28 mouse cellular contexts compared by ENCODE assay signal in genomic region chr12:109620196-109620595, GRCm38 (mm10). TPM values are rescaled to one million over a fixed set of nuclear protein-coding genes. Genes with fewer than 3 reads are reported as not detected.
DNase-seq lines count a peak whose midpoint lies in the region; ATAC-seq and TF ChIP-seq lines count a peak whose summit lies in the region.
"Had no signal": no experiment of that assay in that cellular context is flagged by ENCODE, and none has a peak within 500 bp of the region (broad histone marks: within the 10 kb centered on the region; RNA-seq: fewer than 3 reads in every experiment).

No protein-coding gene starts in this region.

- H3K36me3 ChIP-seq in stomach, postnatal 0 days (ENCODE audit: control insufficient read depth, insufficient read depth, low read length) = no peaks in the 10 kb centered on the region
- no peaks in the 10 kb centered on the region for H3K36me3 ChIP-seq in forebrain, embryonic 16.5 days (ENCODE audit: control insufficient read depth, insufficient read depth)
- H3K36me3 ChIP-seq: G1E had no signal

- H3K9me3 ChIP-seq in stomach, postnatal 0 days (ENCODE audit: control insufficient read depth, low read length) = no peaks in the 10 kb centered on the region
- H3K9me3 ChIP-seq in forebrain, embryonic 16.5 days (ENCODE audit: control insufficient read depth, low read length) = no peaks in the 10 kb centered on the region
- H3K9me3 ChIP-seq: heart, embryonic 12.5 days; limb, embryonic 13.5 days; lung, embryonic 15.5 days; midbrain, embryonic 13.5 days; neural tube, embryonic 13.5 days; stomach, embryonic 15.5 days had no signal

- H3K4me2 ChIP-seq in stomach, postnatal 0 days (replicated peaks; ENCODE audit: low read depth) = no peak overlapping the region
- H3K4me2 ChIP-seq in forebrain, embryonic 16.5 days (ENCODE audit: low read length) = no peak overlapping the region
- H3K4me2 ChIP-seq: heart, embryonic 12.5 days; hindbrain, embryonic 14.5 days; limb, embryonic 13.5 days; liver, embryonic 11.5 days; lung, embryonic 15.5 days; midbrain, embryonic 13.5 days; neural tube, embryonic 13.5 days; stomach, embryonic 15.5 days had no signal

- no peaks in the 10 kb centered on the region for H3K4me1 ChIP-seq in stomach, postnatal 0 days (replicated peaks; ENCODE audit: control insufficient read depth, insufficient read depth)
- H3K4me1 ChIP-seq in forebrain, embryonic 16.5 days (replicated peaks; ENCODE audit: control insufficient read depth, insufficient read depth, low read length) = 0 out of 2 replicates have a peak, but pooled peaks cover 3% of the 10 kb centered on the region
- H3K4me1 ChIP-seq: limb, embryonic 13.5 days; lung, embryonic 15.5 days; stomach, embryonic 15.5 days had no signal

- ATAC-seq in stomach, postnatal 0 days (ENCODE audit: low FRiP score, low TSS enrichment) = no peak
- no peak for ATAC-seq in forebrain, embryonic 16.5 days
- ATAC-seq: forebrain, postnatal 0 days; intestine, postnatal 0 days; midbrain, embryonic 13.5 days had no signal

- no peak for TF ChIP-seq CTCF in stomach, postnatal 0 days (IDR thresholded peaks at IDR 0.05; ENCODE audit: low read depth)

- intact Hi-C loops in left cerebral cortex, postnatal 4 days (cut with DNase I) = loop anchor here (10.0 kb wide), 1 partner anchor 755 kb away; no protein-coding TSS in a partner anchor

- DNase-seq in adrenal gland, adult (ENCODE audit: inconsistent age in 2 of 2, low spot score in 1 of 2) = peak; percentile 65 to 86
- DNase-seq in adrenal gland, postnatal 4 days (ENCODE audit: low spot score in 2 of 2) = no peak
- DNase-seq in left cerebral cortex, postnatal 4 days = peak; percentile 29
- DNase-seq in left cerebral cortex, adult 11 months (ENCODE audit: low spot score) = no peak
- DNase-seq in adrenal gland, postnatal 25 days = peak; percentile 70
- DNase-seq in stomach, postnatal 0 days (ENCODE audit: low spot score) = no peak
- DNase-seq: forebrain, postnatal 0 days; heart, adult 2 months; kidney, postnatal 14 days; lung, postnatal 36 days; right cerebral cortex, postnatal 14 days; thymus, postnatal 14 days had no signal

- no peak for TF ChIP-seq EP300 in stomach, postnatal 0 days (optimal IDR thresholded peaks at IDR 0.05)

- H3K27ac ChIP-seq in stomach, postnatal 0 days (replicated peaks) = no peak overlapping the region
- H3K27ac ChIP-seq in forebrain, embryonic 16.5 days (ENCODE audit: low read length) = no peak overlapping the region
- H3K27ac ChIP-seq: heart, adult 2 months; hindbrain, embryonic 14.5 days; left cerebral cortex, adult 2 months; limb, embryonic 13.5 days; lung, embryonic 15.5 days; midbrain, embryonic 13.5 days; neural tube, embryonic 13.5 days; stomach, embryonic 15.5 days had no signal

- H3K4me3 ChIP-seq in stomach, postnatal 0 days (ENCODE audit: low read depth, low read length) = no peak overlapping the region
- H3K4me3 ChIP-seq in forebrain, embryonic 16.5 days (replicated peaks; ENCODE audit: low read length) = no peak overlapping the region
- H3K4me3 ChIP-seq: erythroblast, embryonic 14.5 days; heart, adult 2 months; heart, embryonic 12.5 days; left cerebral cortex, adult 2 months; limb, embryonic 13.5 days; lung, embryonic 15.5 days; midbrain, embryonic 13.5 days; neural tube, embryonic 13.5 days; stomach, embryonic 15.5 days had no signal

- H3K9ac ChIP-seq in stomach, postnatal 0 days (ENCODE audit: low read length) = no peak overlapping the region
- no peak overlapping the region for H3K9ac ChIP-seq in forebrain, embryonic 16.5 days (replicated peaks; ENCODE audit: low read depth, low read length)
- H3K9ac ChIP-seq: forebrain, postnatal 0 days; heart, embryonic 12.5 days; hindbrain, embryonic 14.5 days; limb, embryonic 13.5 days; lung, embryonic 15.5 days; midbrain, embryonic 13.5 days; neural tube, embryonic 13.5 days; stomach, embryonic 15.5 days had no signal

- WGBS in stomach, postnatal 0 days = 78% methylated on average over 3 of the region's 3 CpGs
- WGBS in forebrain, embryonic 16.5 days = 57% methylated on average over 3 of the region's 3 CpGs

- H3K27me3 ChIP-seq in stomach, postnatal 0 days (ENCODE audit: control insufficient read depth, insufficient read depth, low read length) = no peaks in the 10 kb centered on the region
- H3K27me3 ChIP-seq in forebrain, embryonic 16.5 days (replicated peaks; ENCODE audit: control insufficient read depth, insufficient read depth, low read length) = no peaks in the 10 kb centered on the region
- H3K27me3 ChIP-seq: heart, embryonic 12.5 days; limb, embryonic 13.5 days; lung, embryonic 15.5 days; midbrain, embryonic 13.5 days; neural tube, embryonic 13.5 days; stomach, embryonic 15.5 days had no signal

RNA-seq across cellular contexts. Expression of gene Rtl1, which starts 20.1 kb away (rescaled TPM):
- 10 to 100 TPM in 1 of 2 experiments, 1 to 10 TPM in 1; 8.8 to 10.3 TPM for total RNA-seq in adrenal gland, postnatal 4 days (2021)
- total RNA-seq in left cerebral cortex, postnatal 4 days (2021) = under 1 TPM in 1 of 2 experiments, not detected in 1; 0.34 TPM
- total RNA-seq in adrenal gland, postnatal 25 days (2021) = 2.9 and 3.1 TPM in 2 replicates
- 0.33 and 0.35 TPM in 2 replicates for polyA plus RNA-seq in stomach, postnatal 0 days (2015; fragmentation: Nextera tagmentation; extraction: Ambion mirVana)
- polyA plus RNA-seq in forebrain, embryonic 16.5 days (2015; fragmentation: Nextera tagmentation; extraction: Ambion mirVana) = 0.72 and 1.2 TPM in 2 replicates
- total RNA-seq: gastrocnemius, adult 8-10 months; heart, adult 2 months; hematopoietic stem cell, adult 5-6 weeks; megakaryocyte-erythroid progenitor cell, adult 5-6 weeks had no signal
- polyA plus RNA-seq: G1E had no signal

Comparison
In these comparisons a context has a peak if more than half of its experiments do, and no peak if none do; other contexts are left out.
1. DNase-seq: peak in adrenal gland, adult (2 of 2), left cerebral cortex, postnatal 4 days (single experiment) and adrenal gland, postnatal 25 days (single experiment); none in adrenal gland, postnatal 4 days (0 of 2), left cerebral cortex, adult 11 months (single experiment) and stomach, postnatal 0 days (single experiment).